Mouse (Mus musculus) E14TG2a.4 (cell line): ENCODE results near the gene Gm5965.

Experiments
- CTCF ChIP-seq: conservative IDR thresholded peaks from 2 replicates; pipeline ENCODE4 v1.5.1; 2014; ENCODE audit warnings: low read length
- NANOG ChIP-seq: IDR thresholded peaks from 2 replicates; pipeline ENCODE4 v1.6.1; 2014; ENCODE audit warnings: borderline replicate concordance, low read length, mixed read lengths
- POU5F1 ChIP-seq: IDR thresholded peaks from 2 replicates; pipeline ENCODE4 v1.6.1; 2014; ENCODE audit warnings: low read length, borderline replicate concordance

DNA sequence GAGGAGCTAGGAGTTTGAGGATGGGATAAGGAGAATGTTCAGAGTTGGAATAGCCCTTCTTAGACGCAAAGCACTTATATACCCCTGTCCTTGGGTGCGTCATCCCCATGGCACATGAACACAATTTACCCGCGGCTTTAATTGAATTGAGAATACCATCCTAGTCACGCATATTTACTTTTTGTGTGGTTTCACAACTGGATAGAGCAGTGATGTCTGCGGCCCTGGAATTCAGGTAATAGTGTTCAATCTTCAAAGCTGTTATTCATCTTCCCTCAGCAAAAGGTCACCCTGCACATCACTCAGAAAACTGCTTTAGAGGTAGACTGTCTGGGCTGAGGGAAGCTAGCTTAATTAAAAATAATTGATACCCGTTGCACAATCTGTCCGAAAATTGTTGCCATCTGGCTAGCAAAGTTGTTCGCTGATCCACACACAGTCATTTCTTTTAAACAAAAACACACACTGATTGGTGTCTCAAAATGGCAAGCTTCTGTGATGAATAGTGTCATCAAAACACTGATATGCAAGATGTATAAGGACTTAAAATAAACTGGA is 48.5 kb downstream of the Gm5965 start, which contains the start of gene Krtap14:
- no peak for TF ChIP-seq CTCF
- no peak for TF ChIP-seq NANOG
- TF ChIP-seq POU5F1: no peak
